Mouse (Mus musculus) olfactory bulb, adult 2 months (tissue): ENCODE data around the gene Dnmt3c.

Experiments used
- CTCF ChIP-seq: fragments of 200-500 bp; IDR thresholded peaks from 2 replicates; pipeline ENCODE4 v1.5.1; 2012; ENCODE audit warnings: low read depth, mild to moderate bottlenecking, low read length, moderate library complexity; ENCODE audit not compliant: insufficient read depth
- POLR2A ChIP-seq: fragments of 200-500 bp; IDR thresholded peaks from 2 replicates; pipeline ENCODE4 v1.6.1; 2012; ENCODE audit warnings: mild to moderate bottlenecking, low read depth, low read length, moderate library complexity; ENCODE audit not compliant: insufficient read depth

DNA sequence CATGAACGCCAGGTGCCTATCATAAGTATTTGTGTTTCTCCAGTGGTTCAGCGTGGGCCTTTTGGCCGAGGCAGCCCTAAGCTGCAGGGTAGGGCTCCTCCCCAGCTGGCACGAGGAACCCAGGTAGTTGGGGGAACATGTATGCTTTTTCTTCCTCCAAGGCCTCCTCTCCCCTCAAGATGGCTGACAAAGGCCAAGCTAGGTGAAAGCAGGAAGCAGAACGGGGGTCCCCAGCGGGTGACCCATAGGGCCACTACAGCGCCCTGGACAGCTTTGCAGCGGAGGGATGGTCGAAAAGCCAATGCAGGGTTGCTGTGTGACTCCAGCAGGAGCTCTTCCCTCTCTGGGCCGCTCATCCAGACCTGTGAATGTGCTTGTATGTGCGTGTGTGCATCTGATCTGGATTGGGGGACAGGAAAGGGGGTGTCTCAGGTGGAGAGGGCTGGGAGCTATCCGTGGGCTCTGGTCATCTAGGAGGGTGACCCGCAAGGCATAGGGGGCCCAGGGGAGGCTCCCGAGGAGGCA, 47.6 kb upstream of the Dnmt3c start:
- TF ChIP-seq POLR2A (no peak), CTCF (no peak)
